Mouse (Mus musculus): ENCODE data around the gene Cyb561d2. TPM values are rescaled to one million over a fixed set of nuclear protein-coding genes. Genes with fewer than 3 reads are reported as not detected.

Gene Cyb561d2
- polyA plus RNA-seq, 1 experiment: 31.3 TPM

DNA sequence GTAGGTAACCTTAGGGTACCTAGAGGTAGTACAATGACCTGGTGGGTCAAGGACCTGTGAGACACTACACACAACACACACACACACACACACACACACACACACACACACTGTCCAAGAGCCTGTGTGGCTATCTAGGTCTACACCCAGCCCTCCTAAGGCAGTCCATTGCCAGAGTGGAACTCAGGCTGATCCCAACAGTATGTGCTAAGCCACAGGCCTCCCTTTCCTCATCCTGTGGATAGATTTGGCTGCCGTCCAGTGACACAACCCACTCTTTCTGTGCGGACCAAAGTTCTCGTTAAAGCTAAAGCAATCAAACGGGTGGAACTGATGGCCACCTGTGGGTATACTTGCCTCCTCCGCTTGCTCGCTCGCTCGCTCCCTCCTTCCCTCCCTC is 51.8 kb downstream of the Cyb561d2 start:
- TF ChIP-seq POLR2A (IDR thresholded peaks at IDR 0.05; ENCODE audit: extremely low read depth, insufficient read depth, low read length) (no peak), CTCF (IDR thresholded peaks at IDR 0.05; ENCODE audit: extremely low read depth, insufficient read depth, low read length) (no peak)
- Histone ChIP-seq H3K27ac (ENCODE audit: insufficient read depth, low read length) (no peak overlapping the region), H3K4me3 (ENCODE audit: insufficient read depth, low read length) (no peak overlapping the region)

More for the DNA sequence above, 51.8 kb downstream of the Cyb561d2 start:
- no peaks in the 10 kb centered on the region for H3K4me1 ChIP-seq (ENCODE audit: control insufficient read depth, insufficient read depth, low read length)

Other genes with a start within 250 kb of the Cyb561d2 start
- 4.6 and 5.7 TPM in 2 replicates for gene Cish, start 246.2 kb downstream of the Cyb561d2 start, polyA plus RNA-seq (2012; rRNA removed)
- 33.0 and 33.7 TPM in 2 replicates for gene Hemk1, start 203.8 kb downstream of the Cyb561d2 start, polyA plus RNA-seq (2012; rRNA removed)
- gene 6430571L13Rik, start 201.6 kb downstream of the Cyb561d2 start, polyA plus RNA-seq (2012; rRNA removed): 5.1 and 5.2 TPM in 2 replicates
- gene Cacna2d2, start 142.6 kb downstream of the Cyb561d2 start, polyA plus RNA-seq (2012; rRNA removed): 29.2 and 32.9 TPM in 2 replicates
- 35.4 and 36.5 TPM in 2 replicates for gene Tmem115, start 8.2 kb downstream of the Cyb561d2 start, polyA plus RNA-seq (2012; rRNA removed)
- 66.7 and 67.2 TPM in 2 replicates for gene Nprl2, start within 50 bp of the Cyb561d2 start, polyA plus RNA-seq (2012; rRNA removed)
- 6.0 and 6.7 TPM in 2 replicates for gene Zmynd10, start 5.1 kb upstream of the Cyb561d2 start, polyA plus RNA-seq (2012; rRNA removed)
- 24.4 and 24.5 TPM in 2 replicates for gene Rassf1, start 9.4 kb upstream of the Cyb561d2 start, polyA plus RNA-seq (2012; rRNA removed)
- gene Tusc2, start 21.1 kb upstream of the Cyb561d2 start, polyA plus RNA-seq (2012; rRNA removed): 139 and 143 TPM in 2 replicates
- 9.7 and 10.3 TPM in 2 replicates for gene Hyal2, start 25.8 kb upstream of the Cyb561d2 start, polyA plus RNA-seq (2012; rRNA removed)
- 5.0 and 5.7 TPM in 2 replicates for gene Hyal1, start 34.7 kb upstream of the Cyb561d2 start, polyA plus RNA-seq (2012; rRNA removed)
- gene Naa80, start 36.7 kb upstream of the Cyb561d2 start, polyA plus RNA-seq (2012; rRNA removed): 13.8 and 13.9 TPM in 2 replicates
- 0.44 and 0.48 TPM in 2 replicates for gene Hyal3, start 38.6 kb upstream of the Cyb561d2 start, polyA plus RNA-seq (2012; rRNA removed)
- 16.3 and 18.6 TPM in 2 replicates for gene Ifrd2, start 45.4 kb upstream of the Cyb561d2 start, polyA plus RNA-seq (2012; rRNA removed)
- gene Sema3b, start 67.0 kb upstream of the Cyb561d2 start, polyA plus RNA-seq (2012; rRNA removed): 2.4 and 4.3 TPM in 2 replicates
- gene Gnai2, start 93.2 kb upstream of the Cyb561d2 start, polyA plus RNA-seq (2012; rRNA removed): 283 and 286 TPM in 2 replicates
- gene Slc38a3, start 127.3 kb upstream of the Cyb561d2 start, polyA plus RNA-seq (2012; rRNA removed): 134 and 156 TPM in 2 replicates
- 0.40 and 0.42 TPM in 2 replicates for gene Gnat1, start 137.5 kb upstream of the Cyb561d2 start, polyA plus RNA-seq (2012; rRNA removed)
- gene Sema3f, start 168.3 kb upstream of the Cyb561d2 start, polyA plus RNA-seq (2012; rRNA removed): 29.1 and 30.1 TPM in 2 replicates
- 138 and 156 TPM in 2 replicates for gene Rbm5, start 228.8 kb upstream of the Cyb561d2 start, polyA plus RNA-seq (2012; rRNA removed)

All from cortical plate, adult 2 months (tissue).